Mouse (Mus musculus) forebrain, embryonic 10.5 days (tissue): ENCODE measurements around the gene Guca2b. TPM values are rescaled to one million over a fixed set of nuclear protein-coding genes. Genes with fewer than 3 reads are reported as not detected.

Source experiments
- DNase-seq: peaks from one replicate; pipeline ENCODE4 v3.0.0-alpha.2; 2017; ENCODE audit warnings: low spot score; ENCODE audit errors: extremely low spot score
- H3K27ac ChIP-seq: fragments of 300-500 bp; sonication (generic); 2 replicates; pipeline ENCODE4 v1.5.1; 2016; ENCODE audit warnings: mild to moderate bottlenecking
- H3K27me3 ChIP-seq: fragments of 300-500 bp; sonication (generic); 2 replicates; pipeline ENCODE4 v1.6.1; 2016; ENCODE audit warnings: mild to moderate bottlenecking; ENCODE audit not compliant: poor library complexity, severe bottlenecking
- H3K36me3 ChIP-seq: fragments of 300-500 bp; sonication (generic); replicated peaks from 2 replicates; pipeline ENCODE4 v1.6.1; 2016; ENCODE audit warnings: mild to moderate bottlenecking, moderate library complexity
- H3K4me1 ChIP-seq: fragments of 300-500 bp; sonication (generic); 2 replicates; pipeline ENCODE4 v1.6.1; 2016
- H3K4me3 ChIP-seq: fragments of 300-500 bp; sonication (generic); 2 replicates; pipeline ENCODE4 v1.5.1; 2016; ENCODE audit warnings: mild to moderate bottlenecking, moderate library complexity
- H3K9me3 ChIP-seq: fragments of 300-500 bp; sonication (generic); 2 replicates; pipeline ENCODE4 v1.6.1; 2016; ENCODE audit warnings: mild to moderate bottlenecking, moderate library complexity
- WGBS: fragments of 180-500 bp; shearing (Covaris S2); methylation state at CpG from one replicate; pipeline ENCODE4 v1.1.7; 2016; 5-methylcytosine and 5-hydroxymethylcytosine counted together
- polyA plus RNA-seq: library from polyadenylated mRNA; unstranded; fragments of >200 nt; fragmentation: Nextera tagmentation; extraction: Ambion mirVana; gene quantifications from 2 replicates; pipeline ENCODE4 v1.2.1, GENCODE M21; 2016

The Guca2b gene
- not detected in 2 replicates for polyA plus RNA-seq

GRCm38 (mm10) chr4:119658731-119659130 lies at the start of gene Guca2b:
Gene Guca2b, minus strand, starts transcription at chr4:119658954.
- DNase-seq: no peak
- Histone ChIP-seq H3K36me3 (no peaks in the 10 kb centered on the region), H3K27ac (no peak within 1 kb of the TSS), H3K9me3 (0 out of 2 replicates have a peak, but pooled peaks cover under 1% of the 10 kb centered on the region), H3K4me3 (no peak within 1 kb of the TSS), H3K4me1 (no peaks in the 10 kb centered on the region), H3K27me3 (no peaks in the 10 kb centered on the region)
- WGBS: 86% methylated on average over 4 of the region's 4 CpGs

- Histone ChIP-seq H3K27me3 (no peaks in the 10 kb centered on the region), H3K36me3 (no peaks in the 10 kb centered on the region), H3K9me3 (no peaks in the 10 kb centered on the region), H3K27ac (no peak overlapping the region), H3K4me1 (peaks cover 10% of the 10 kb centered on the region), H3K4me3 (no peak overlapping the region)
- DNase-seq: no peak
- WGBS: 32% methylated on average over 3 of the region's 3 CpGs
Measured at GRCm38 (mm10) chr4:119707751-119708150, 49.0 kb upstream of the Guca2b start.

- Histone ChIP-seq H3K27ac (no peak overlapping the region), H3K4me1 (peaks cover 10% of the 10 kb centered on the region), H3K9me3 (no peaks in the 10 kb centered on the region), H3K4me3 (no peak overlapping the region), H3K36me3 (no peaks in the 10 kb centered on the region), H3K27me3 (no peaks in the 10 kb centered on the region)
- WGBS: 69% methylated on average over 5 of the region's 5 CpGs
- DNase-seq: no peak
Measured at GRCm38 (mm10) chr4:119707326-119707725, 48.6 kb upstream of the Guca2b start.

GRCm38 (mm10) chr4:119703965-119704364 lies 45.2 kb upstream of the Guca2b start:
- no peaks in the 10 kb centered on the region for H3K27me3 ChIP-seq
- H3K27ac ChIP-seq: no peak overlapping the region
- H3K4me3 ChIP-seq: no peak overlapping the region
- H3K9me3 ChIP-seq: no peaks in the 10 kb centered on the region; the same call in 1 of the 2 replicates
- no peak for DNase-seq
- H3K36me3 ChIP-seq: no peaks in the 10 kb centered on the region
- H3K4me1 ChIP-seq: peaks cover 16% of the 10 kb centered on the region
- WGBS: 90% methylated on average over 8 of the region's 8 CpGs

- WGBS: 90% methylated on average over 11 of the region's 11 CpGs
- no peak overlapping the region for H3K4me3 ChIP-seq
- no peaks in the 10 kb centered on the region for H3K36me3 ChIP-seq
- no peaks in the 10 kb centered on the region; the same call in 1 of the 2 replicates for H3K9me3 ChIP-seq
- no peak overlapping the region for H3K27ac ChIP-seq
- no peak for DNase-seq
- no peaks in the 10 kb centered on the region for H3K27me3 ChIP-seq
- H3K4me1 ChIP-seq: peaks cover 6% of the 10 kb centered on the region; the same call in 1 of the 2 replicates
Measured at GRCm38 (mm10) chr4:119701269-119701954, 42.7 kb upstream of the Guca2b start.

GRCm38 (mm10) chr4:119698339-119698738 lies 39.6 kb upstream of the Guca2b start:
- no peaks in the 10 kb centered on the region for H3K27me3 ChIP-seq
- H3K4me3 ChIP-seq: no peak overlapping the region
- H3K27ac ChIP-seq: no peak overlapping the region
- 55% methylated on average over 2 of the region's 2 CpGs for WGBS
- H3K4me1 ChIP-seq: peaks cover 6% of the 10 kb centered on the region; the same call in 1 of the 2 replicates
- H3K36me3 ChIP-seq: no peaks in the 10 kb centered on the region
- no peak for DNase-seq
- no peaks in the 10 kb centered on the region; the same call in 1 of the 2 replicates for H3K9me3 ChIP-seq

- no peak for DNase-seq
- H3K27ac ChIP-seq: no peak overlapping the region
- no peaks in the 10 kb centered on the region for H3K36me3 ChIP-seq
- H3K4me1 ChIP-seq: peaks cover 20% of the 10 kb centered on the region
- no peaks in the 10 kb centered on the region for H3K27me3 ChIP-seq
- 95% methylated on average over 2 of the region's 2 CpGs for WGBS
- no peak overlapping the region for H3K4me3 ChIP-seq
- no peaks in the 10 kb centered on the region for H3K9me3 ChIP-seq
Measured at GRCm38 (mm10) chr4:119685746-119686145, 27.0 kb upstream of the Guca2b start.

- no peak overlapping the region for H3K4me3 ChIP-seq
- DNase-seq: no peak
- no peaks in the 10 kb centered on the region for H3K27me3 ChIP-seq
- WGBS: 60% methylated on average over 5 of the region's 5 CpGs
- H3K27ac ChIP-seq: peak overlapping the region; percentile 40; the same call in 1 of the 2 replicates
- H3K9me3 ChIP-seq: no peaks in the 10 kb centered on the region
- H3K36me3 ChIP-seq: no peaks in the 10 kb centered on the region
- peaks cover 13% of the 10 kb centered on the region for H3K4me1 ChIP-seq
Measured at GRCm38 (mm10) chr4:119682596-119682995, 23.8 kb upstream of the Guca2b start.

- H3K27me3 ChIP-seq: no peaks in the 10 kb centered on the region
- 38% methylated on average over 5 of the region's 5 CpGs for WGBS
- H3K36me3 ChIP-seq: no peaks in the 10 kb centered on the region
- DNase-seq: no peak
- no peak overlapping the region for H3K4me3 ChIP-seq
- no peak overlapping the region for H3K27ac ChIP-seq
- peaks cover 22% of the 10 kb centered on the region for H3K4me1 ChIP-seq
- no peaks in the 10 kb centered on the region for H3K9me3 ChIP-seq
Measured at GRCm38 (mm10) chr4:119672685-119673084, 13.9 kb upstream of the Guca2b start.

GRCm38 (mm10) chr4:119671164-119671563 lies 12.4 kb upstream of the Guca2b start:
- H3K4me1 ChIP-seq: peaks cover 26% of the 10 kb centered on the region
- no peaks in the 10 kb centered on the region for H3K27me3 ChIP-seq
- no peak overlapping the region for H3K27ac ChIP-seq
- H3K9me3 ChIP-seq: no peaks in the 10 kb centered on the region
- no peak overlapping the region for H3K4me3 ChIP-seq
- no peaks in the 10 kb centered on the region for H3K36me3 ChIP-seq
- DNase-seq: no peak
- 95% methylated on average over 9 of the region's 9 CpGs for WGBS

- DNase-seq: no peak
- Histone ChIP-seq H3K27ac (no peak overlapping the region), H3K4me3 (no peak overlapping the region), H3K4me1 (peaks cover 30% of the 10 kb centered on the region), H3K36me3 (no peaks in the 10 kb centered on the region), H3K27me3 (no peaks in the 10 kb centered on the region), H3K9me3 (no peaks in the 10 kb centered on the region)
- 86% methylated on average over 6 of the region's 6 CpGs for WGBS
Measured at GRCm38 (mm10) chr4:119670736-119671135, 12.0 kb upstream of the Guca2b start.

- WGBS: 37% methylated on average over 7 of the region's 7 CpGs
- no peaks in the 10 kb centered on the region for H3K27me3 ChIP-seq
- no peaks in the 10 kb centered on the region for H3K36me3 ChIP-seq
- H3K4me1 ChIP-seq: peaks cover 30% of the 10 kb centered on the region
- no peak for DNase-seq
- H3K27ac ChIP-seq: no peak overlapping the region
- no peak overlapping the region for H3K4me3 ChIP-seq
- H3K9me3 ChIP-seq: no peaks in the 10 kb centered on the region
Measured at GRCm38 (mm10) chr4:119670210-119670555, 11.4 kb upstream of the Guca2b start.

GRCm38 (mm10) chr4:119669356-119670209 lies 10.8 kb upstream of the Guca2b start:
- peaks cover 30% of the 10 kb centered on the region for H3K4me1 ChIP-seq
- no peak for DNase-seq
- H3K36me3 ChIP-seq: no peaks in the 10 kb centered on the region
- WGBS: 60% methylated on average over 10 of the region's 10 CpGs
- no peaks in the 10 kb centered on the region for H3K9me3 ChIP-seq
- no peaks in the 10 kb centered on the region for H3K27me3 ChIP-seq
- H3K4me3 ChIP-seq: no peak overlapping the region
- 0 out of 2 replicates have a peak overlapping the region, but pooled peaks have one; percentile 37 for H3K27ac ChIP-seq
